Mouse (Mus musculus): ENCODE data around the gene Nupl1.
A peak's percentile ranks its signal among the peaks of the same experiment; 100 is the strongest.

Gene Nupl1

DNA sequence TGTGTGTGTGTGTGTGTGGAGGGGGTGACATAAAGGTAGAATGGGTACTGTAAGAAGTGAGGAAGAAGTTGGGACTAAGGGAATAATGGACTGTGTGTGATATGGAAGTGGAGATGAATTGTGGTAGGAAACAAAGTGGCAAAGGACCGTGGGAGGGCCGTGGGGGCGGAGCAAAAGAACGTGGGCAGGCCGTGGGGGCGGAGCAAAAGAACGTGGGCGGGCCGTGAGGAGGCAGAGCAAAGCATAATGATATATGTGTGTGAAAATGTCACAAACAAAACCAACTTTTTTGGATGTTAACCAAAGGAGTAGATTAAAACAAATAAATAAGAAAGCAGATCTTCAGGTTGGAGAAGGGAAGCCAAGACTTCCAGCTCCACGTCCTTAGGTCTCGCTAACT lies 98.9 kb downstream of the Nupl1 start:
- DNase-seq (ENCODE audit: low spot score) = no peak

DNA sequence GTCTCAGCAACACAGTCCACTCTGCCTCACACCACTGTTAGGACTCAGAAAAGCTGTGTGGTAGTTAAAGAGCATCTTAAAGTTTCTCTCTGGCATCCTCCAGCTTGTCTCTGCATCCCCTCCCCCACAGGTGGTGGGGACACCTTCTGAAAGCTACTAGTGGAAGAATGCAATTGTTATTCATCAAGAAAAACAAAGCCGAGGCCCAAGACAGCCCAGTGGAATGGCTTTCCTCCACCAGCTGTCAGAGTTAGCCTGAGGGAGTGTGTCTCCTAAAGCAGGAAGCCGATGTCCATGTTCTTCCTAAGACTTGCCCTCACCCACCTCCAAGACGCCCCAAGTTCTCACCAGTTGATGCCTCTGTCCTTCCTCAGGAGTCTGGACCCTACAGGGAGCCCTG lies 102.3 kb downstream of the Nupl1 start:
- no peak for DNase-seq (ENCODE audit: low spot score)

DNA sequence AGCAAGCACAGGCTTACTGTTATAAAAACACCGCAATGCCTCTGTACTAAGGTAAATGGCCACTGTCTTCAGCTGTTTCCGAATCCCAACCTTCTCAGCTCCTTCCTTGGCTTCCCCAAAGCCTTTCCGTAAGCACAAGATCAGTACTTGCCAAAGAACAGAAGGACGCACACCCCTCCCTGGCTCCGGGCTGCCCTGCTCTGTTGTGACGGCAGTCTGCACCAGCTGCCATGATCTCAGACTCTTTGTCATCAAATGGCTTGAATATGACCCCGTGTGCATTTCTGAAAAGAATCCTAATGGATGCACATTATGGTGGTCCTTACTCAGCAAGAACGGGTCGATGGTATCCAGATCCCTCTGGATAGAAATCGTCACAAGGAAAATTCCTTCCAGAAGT lies 108.0 kb downstream of the Nupl1 start:
- DNase-seq (ENCODE audit: low spot score) = no peak

DNA sequence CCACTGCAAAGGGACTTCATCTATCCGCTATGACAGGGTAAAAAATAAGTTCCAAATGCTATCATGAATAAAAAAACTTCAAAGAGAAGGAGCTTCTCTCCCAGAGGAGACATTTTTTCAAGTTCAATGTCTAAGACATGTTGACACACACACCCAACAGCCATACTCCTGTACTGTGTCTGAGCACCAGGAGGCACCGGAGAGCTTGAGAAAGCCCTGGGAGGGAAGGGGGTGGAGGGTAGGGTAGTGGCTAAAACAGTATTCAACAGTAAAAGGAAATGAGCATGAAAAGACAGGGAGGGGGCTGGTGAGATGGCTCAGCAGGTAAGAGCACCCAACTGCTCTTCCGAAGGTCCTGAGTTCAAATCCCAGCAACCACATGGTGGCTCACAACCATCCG lies 112.9 kb downstream of the Nupl1 start:
- DNase-seq (ENCODE audit: low spot score) = peak; percentile 63

DNA sequence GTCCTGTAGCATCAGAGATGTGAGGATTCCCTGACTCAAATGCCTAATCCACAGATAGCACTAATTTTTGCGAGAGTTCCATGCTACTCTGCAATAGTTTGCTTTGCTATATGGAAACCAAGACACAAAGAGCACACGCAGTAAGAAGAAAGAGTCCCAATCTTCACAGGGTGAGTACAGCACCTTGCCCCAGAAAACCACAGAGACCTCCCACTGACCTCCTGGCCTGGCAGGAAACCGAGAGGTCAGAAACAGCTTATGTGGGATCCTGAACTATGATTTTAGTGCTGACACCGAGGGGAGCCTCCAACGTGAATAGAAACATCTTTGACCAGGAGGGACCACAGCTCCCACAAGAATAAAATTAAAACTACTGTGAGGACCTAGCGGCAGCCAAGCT lies 113.4 kb downstream of the Nupl1 start:
- DNase-seq (ENCODE audit: low spot score) = no peak

DNA sequence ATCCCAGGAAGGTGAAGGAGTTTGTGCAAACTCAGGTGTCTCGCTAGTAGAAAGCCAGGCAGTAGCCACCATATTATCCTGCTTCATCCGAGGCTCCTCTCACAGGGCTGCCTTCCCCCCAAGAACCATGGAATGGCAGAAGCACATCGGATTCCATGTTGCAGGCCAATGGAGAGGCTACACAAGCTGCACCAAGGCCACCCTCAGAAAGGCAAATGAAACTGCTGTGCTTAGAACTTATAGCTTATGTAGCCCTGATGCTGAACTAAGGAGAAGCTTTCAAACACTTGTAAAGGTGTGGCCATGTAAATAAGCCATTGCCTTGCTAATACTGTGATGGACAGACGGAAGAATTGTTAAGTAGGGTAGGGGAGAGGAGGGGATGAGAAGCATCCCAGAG lies 115.4 kb downstream of the Nupl1 start:
- DNase-seq (ENCODE audit: low spot score) = no peak

DNA sequence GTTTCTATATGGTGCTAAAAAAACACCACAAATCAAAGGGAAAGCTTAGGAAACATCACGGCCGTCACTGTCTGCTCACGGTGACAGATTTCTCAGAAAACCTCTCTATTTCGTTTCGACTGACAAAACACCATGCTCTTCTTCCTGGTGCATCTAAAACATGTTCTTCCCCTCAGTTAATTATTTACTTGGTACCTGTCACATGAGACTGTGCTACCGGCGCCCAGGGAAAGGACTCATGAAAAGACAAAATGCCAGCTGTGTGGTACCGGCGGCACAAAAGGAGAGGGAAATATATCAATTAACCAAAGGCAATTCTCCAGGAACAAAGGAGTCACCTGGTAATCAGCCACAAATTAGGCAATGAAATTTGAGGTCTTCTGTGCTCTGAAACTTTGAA lies 116.5 kb downstream of the Nupl1 start:
- DNase-seq (ENCODE audit: low spot score) = no peak
